Mouse (Mus musculus) forebrain, embryonic 13.5 days (tissue): ENCODE measurements around the gene St6galnac4. TPM values are rescaled to one million over a fixed set of nuclear protein-coding genes. Genes with fewer than 3 reads are reported as not detected.

Source experiments
- ATAC-seq: fragments of 200-750 bp; cut with Nextera tagmentation; 2 replicates; pipeline ENCODE4 v1.8.0; 2017
- H3K27ac ChIP-seq: fragments of 300-500 bp; sonication (generic); 2 replicates; pipeline ENCODE4 v1.5.1; 2015; ENCODE audit warnings: inconsistent platforms, mild to moderate bottlenecking, moderate library complexity
- H3K27me3 ChIP-seq: fragments of 300-500 bp; sonication (generic); 2 replicates; pipeline ENCODE4 v1.6.1; 2015; ENCODE audit warnings: mild to moderate bottlenecking, inconsistent platforms
- H3K36me3 ChIP-seq: fragments of 300-500 bp; sonication (generic); 2 replicates; pipeline ENCODE4 v1.6.1; 2015; ENCODE audit warnings: mild to moderate bottlenecking, inconsistent platforms; ENCODE audit not compliant: poor library complexity, severe bottlenecking
- H3K4me1 ChIP-seq: fragments of 300-500 bp; sonication (generic); 2 replicates; pipeline ENCODE4 v1.6.1; 2015; ENCODE audit warnings: inconsistent platforms
- H3K4me2 ChIP-seq: fragments of 300-500 bp; sonication (generic); 2 replicates; pipeline ENCODE4 v1.6.1; 2015; ENCODE audit warnings: inconsistent platforms, mild to moderate bottlenecking, moderate library complexity
- H3K4me3 ChIP-seq: fragments of 300-500 bp; sonication (generic); 2 replicates; pipeline ENCODE4 v1.5.1; 2015; ENCODE audit warnings: mild to moderate bottlenecking, inconsistent platforms
- H3K9ac ChIP-seq: fragments of 300-500 bp; sonication (generic); 2 replicates; pipeline ENCODE4 v1.6.1; 2015; ENCODE audit warnings: mild to moderate bottlenecking, inconsistent platforms
- H3K9me3 ChIP-seq: fragments of 300-500 bp; sonication (generic); replicated peaks from 2 replicates; pipeline ENCODE4 v1.6.1; 2016; ENCODE audit warnings: inconsistent platforms
- WGBS: fragments of 180-500 bp; shearing (Covaris S2); methylation state at CpG from one replicate; pipeline ENCODE4 v1.1.7; 2015; 5-methylcytosine and 5-hydroxymethylcytosine counted together
- polyA plus RNA-seq: library from polyadenylated mRNA; unstranded; fragments of >200 nt; fragmentation: Nextera tagmentation; extraction: Ambion mirVana; gene quantifications from 2 replicates; pipeline ENCODE4 v1.2.1, GENCODE M21; 2015

St6galnac4 gene
- polyA plus RNA-seq, 1 experiment from 2014 or later, result 14.5 TPM

DNA sequence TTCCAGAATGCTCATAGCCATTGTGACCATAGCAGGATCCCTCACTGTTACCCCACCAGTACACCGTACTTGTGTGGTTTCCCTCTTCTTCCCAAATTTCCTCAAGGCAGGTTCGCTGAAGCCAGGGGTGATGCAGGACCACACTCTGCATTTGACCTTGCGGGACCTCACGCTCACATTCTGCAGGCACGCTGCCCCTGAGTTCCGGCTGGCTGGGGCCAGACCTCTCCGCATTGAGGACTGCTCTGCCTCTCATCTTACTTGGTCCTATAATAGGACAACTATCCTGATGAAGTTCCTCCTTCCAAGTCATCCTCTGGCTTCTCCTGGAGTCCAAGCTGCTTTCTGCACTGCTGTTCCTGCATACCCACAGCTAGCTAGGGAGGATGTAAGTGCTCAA, 49.7 kb downstream of the St6galnac4 start:
- ATAC-seq, result no peak
- Histone ChIP-seq H3K9ac (no peak overlapping the region), H3K27ac (no peak overlapping the region), H3K4me2 (no peak overlapping the region), H3K4me1 (no peaks in the 10 kb centered on the region), H3K9me3 (no peaks in the 10 kb centered on the region), H3K27me3 (no peaks in the 10 kb centered on the region), H3K4me3 (no peak overlapping the region), H3K36me3 (peaks cover 7% of the 10 kb centered on the region)
- 94% methylated on average over 7 of the region's 7 CpGs for WGBS

DNA sequence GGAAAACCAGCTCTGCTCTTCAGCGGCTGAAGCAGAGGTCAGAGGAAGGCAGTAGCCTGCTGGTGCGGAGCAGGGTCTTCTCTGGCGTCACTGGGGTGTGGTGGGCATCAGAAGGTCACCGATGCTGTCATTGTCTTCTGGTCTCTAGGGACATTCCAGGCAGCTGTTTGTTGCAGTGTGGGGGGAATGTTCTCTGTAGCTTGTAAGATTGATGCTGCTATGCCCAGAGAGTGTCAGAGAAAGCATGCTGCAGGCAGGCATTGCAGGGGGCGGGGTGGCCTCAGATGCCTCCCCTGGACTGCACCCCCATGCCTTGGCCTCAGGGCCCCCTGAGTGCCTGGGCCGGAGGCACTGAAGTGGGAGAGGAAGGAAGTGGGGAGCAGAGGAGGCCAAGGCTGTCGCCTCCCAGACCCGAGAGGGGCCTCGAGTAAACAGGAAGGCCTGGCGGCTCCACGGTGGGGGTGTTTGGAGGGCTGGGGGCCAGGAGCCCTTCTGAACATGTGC, 50.9 kb downstream of the St6galnac4 start:
- no peak overlapping the region for H3K4me2 ChIP-seq
- WGBS, result 55% methylated on average over 11 of the region's 11 CpGs
- H3K9ac ChIP-seq, result peak overlapping the region; percentile 13; the same call in 1 of the 2 replicates
- H3K27ac ChIP-seq, result no peak overlapping the region
- H3K4me3 ChIP-seq, result no peak overlapping the region
- no peak for ATAC-seq
- H3K4me1 ChIP-seq, result no peaks in the 10 kb centered on the region
- H3K27me3 ChIP-seq, result no peaks in the 10 kb centered on the region
- H3K9me3 ChIP-seq, result no peaks in the 10 kb centered on the region
- H3K36me3 ChIP-seq, result peaks cover 7% of the 10 kb centered on the region

DNA sequence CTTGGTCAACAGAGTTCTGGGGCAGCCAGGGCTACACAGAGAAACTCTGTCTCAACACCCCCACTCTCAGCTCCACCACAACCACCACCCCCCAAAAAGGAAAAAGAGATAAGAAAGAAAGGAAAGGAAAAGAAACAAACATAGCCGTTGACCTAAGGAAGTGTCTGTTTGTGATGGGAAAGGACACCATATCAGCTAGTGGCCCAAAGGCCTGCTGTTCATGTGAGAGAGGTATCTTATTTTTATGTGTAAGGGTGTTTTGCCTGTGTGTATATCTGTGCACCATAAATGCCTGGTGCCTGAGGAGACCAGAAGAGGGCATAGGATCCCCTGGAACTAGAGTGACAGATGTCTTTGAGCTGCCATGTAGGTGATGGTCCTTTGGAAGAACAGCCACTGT, 52.7 kb downstream of the St6galnac4 start:
- Histone ChIP-seq H3K4me2 (no peak overlapping the region), H3K4me3 (no peak overlapping the region), H3K27me3 (no peaks in the 10 kb centered on the region), H3K36me3 (no peaks in the 10 kb centered on the region), H3K9ac (no peak overlapping the region), H3K27ac (no peak overlapping the region), H3K9me3 (no peaks in the 10 kb centered on the region), H3K4me1 (no peaks in the 10 kb centered on the region)
- WGBS, result 93% methylated on average over 1 of the region's 1 CpGs
- ATAC-seq, result no peak

DNA sequence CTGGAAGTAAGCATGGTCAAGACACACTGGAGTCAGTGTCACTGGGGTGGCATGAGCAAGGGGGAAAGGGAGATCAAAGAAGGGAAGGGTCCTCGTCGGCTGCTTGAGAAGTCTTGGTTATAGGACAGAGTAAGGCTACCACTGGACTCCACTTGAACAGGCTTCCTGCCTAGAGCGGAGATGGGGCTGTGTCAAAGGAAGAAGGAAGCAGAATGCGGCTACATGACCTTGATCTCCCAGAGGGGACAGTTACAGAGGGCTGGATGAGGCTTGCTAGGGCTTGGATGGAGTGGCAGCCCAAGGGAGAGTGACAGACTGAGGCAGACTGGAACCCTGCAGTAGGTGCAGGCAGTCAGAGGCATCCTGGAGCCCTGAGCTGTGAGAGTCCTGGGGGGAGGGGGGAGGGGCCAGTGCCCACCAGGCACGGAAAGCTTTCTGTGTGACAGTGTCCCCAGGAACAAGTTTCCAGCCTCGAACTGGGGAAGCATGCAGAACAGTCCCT, 53.7 kb downstream of the St6galnac4 start:
- Histone ChIP-seq H3K9me3 (no peaks in the 10 kb centered on the region), H3K27me3 (no peaks in the 10 kb centered on the region), H3K4me1 (no peaks in the 10 kb centered on the region), H3K4me3 (no peak overlapping the region), H3K9ac (no peak overlapping the region), H3K36me3 (no peaks in the 10 kb centered on the region), H3K27ac (no peak overlapping the region), H3K4me2 (no peak overlapping the region)
- WGBS, result 65% methylated on average over 6 of the region's 6 CpGs
- no peak for ATAC-seq

DNA sequence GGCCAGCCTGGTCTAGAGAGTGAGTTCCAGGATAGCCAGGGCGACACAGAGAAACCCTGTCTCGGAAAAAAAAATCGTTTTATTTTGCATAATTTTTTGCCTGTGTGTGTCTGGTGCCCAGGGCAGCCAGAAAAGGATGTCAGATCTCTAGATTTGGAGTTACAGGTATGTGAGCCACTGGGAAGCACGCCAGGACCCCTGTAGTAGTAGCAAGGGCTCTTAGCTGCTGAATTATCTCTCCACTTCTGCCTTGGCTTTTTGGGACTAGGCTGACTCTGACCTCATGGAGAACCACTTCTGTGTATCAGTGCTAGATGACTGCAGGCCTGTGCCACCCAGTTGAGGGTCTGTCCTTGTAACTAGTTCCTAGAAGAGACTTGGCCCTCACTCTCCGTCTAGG, 54.9 kb downstream of the St6galnac4 start:
- no peak overlapping the region for H3K9ac ChIP-seq
- WGBS, result 80% methylated on average over 5 of the region's 5 CpGs

DNA sequence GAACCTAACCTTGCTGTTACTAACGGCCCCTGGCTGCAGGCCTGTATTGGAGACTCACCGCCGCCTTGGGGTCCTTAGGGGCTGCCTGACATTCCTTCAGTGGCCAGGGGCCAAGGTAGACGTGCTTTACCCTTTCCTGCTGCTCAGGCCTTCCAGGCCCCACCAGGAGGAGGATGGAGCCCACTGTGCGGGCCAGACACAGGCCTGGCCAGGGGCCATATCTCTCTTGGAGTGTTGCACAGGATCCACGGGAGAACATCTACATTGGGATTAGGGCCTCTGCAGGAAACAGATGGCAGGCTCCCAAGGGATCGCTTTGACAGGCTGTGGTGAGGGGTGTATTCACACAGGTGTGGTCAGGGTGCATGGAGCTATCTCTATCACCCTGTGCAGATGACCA, 55.9 kb downstream of the St6galnac4 start:
- Histone ChIP-seq H3K27me3 (no peaks in the 10 kb centered on the region), H3K9ac (no peak overlapping the region), H3K36me3 (no peaks in the 10 kb centered on the region), H3K27ac (no peak overlapping the region), H3K4me1 (no peaks in the 10 kb centered on the region), H3K9me3 (no peaks in the 10 kb centered on the region), H3K4me3 (no peak overlapping the region), H3K4me2 (no peak overlapping the region)
- WGBS, result 74% methylated on average over 7 of the region's 7 CpGs
- ATAC-seq, result no peak

More for the DNA sequence above, 54.9 kb downstream of the St6galnac4 start:
- no peak overlapping the region for H3K4me2 ChIP-seq
- H3K27ac ChIP-seq, result no peak overlapping the region
- no peak overlapping the region for H3K4me3 ChIP-seq
- no peaks in the 10 kb centered on the region for H3K4me1 ChIP-seq
- no peaks in the 10 kb centered on the region for H3K27me3 ChIP-seq
- H3K9me3 ChIP-seq, result no peaks in the 10 kb centered on the region
- no peak for ATAC-seq
- H3K36me3 ChIP-seq, result no peaks in the 10 kb centered on the region

DNA sequence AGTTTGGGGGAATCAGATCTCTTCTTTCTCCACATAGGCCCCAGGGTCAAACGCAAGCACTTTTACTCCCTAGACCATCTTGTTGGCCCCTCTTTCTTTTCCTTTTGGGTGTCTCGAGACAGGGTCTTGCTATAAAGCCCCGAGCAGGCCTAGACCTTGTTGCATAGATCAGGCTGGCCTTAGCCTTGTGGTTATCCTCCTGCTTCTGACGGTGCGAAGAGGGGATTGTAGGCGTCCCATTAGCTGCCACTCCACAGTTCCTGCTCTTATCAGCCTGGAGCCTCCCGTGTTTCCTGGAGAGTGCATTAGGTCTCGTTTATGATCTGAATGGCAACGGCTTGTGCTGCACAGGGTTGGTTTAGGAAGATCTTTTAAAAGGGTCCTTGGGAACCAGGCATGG, 57.2 kb downstream of the St6galnac4 start:
- Histone ChIP-seq H3K9me3 (no peaks in the 10 kb centered on the region), H3K4me1 (no peaks in the 10 kb centered on the region), H3K9ac (no peak overlapping the region), H3K36me3 (no peaks in the 10 kb centered on the region), H3K4me2 (no peak overlapping the region), H3K27ac (no peak overlapping the region), H3K4me3 (no peak overlapping the region), H3K27me3 (no peaks in the 10 kb centered on the region)
- WGBS, result 79% methylated on average over 9 of the region's 9 CpGs
- ATAC-seq, result no peak

DNA sequence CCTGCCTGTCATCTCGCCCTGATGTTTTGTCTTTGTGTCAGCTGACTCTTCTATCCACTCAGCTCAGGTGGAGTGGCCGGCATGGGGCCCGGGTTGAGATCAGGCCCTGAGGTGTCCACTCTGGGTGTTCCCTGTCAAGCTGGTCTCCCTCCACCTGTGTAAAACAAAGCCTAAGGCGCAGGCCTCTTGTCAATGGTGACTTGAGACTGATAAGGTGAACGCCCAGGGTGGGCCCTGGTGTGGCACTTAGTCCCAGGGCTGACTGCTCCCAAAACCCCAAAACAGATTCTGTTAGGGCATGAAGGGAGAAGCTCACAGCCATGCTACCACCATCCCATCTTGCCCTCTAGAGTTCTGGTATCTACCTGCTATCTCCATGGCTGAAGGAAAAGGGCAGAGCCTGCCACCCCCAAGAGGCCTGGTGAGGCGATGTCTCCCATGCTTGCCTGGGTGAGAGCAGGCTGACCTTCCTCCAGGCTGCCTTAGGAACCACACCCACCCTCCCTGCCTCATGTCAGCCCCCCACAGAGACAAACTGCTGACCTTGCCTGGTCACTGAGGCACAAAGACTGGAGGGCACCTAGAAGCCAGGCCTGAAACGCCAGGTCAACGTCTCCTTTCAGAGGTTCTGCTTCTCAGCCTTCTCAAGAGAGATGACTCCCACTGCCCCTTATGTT, 58.0 kb downstream of the St6galnac4 start:
- H3K27me3 ChIP-seq, result no peaks in the 10 kb centered on the region
- no peaks in the 10 kb centered on the region for H3K9me3 ChIP-seq
- no peak overlapping the region for H3K27ac ChIP-seq
- no peak overlapping the region for H3K9ac ChIP-seq
- no peaks in the 10 kb centered on the region for H3K4me1 ChIP-seq
- no peak overlapping the region for H3K4me3 ChIP-seq
- no peaks in the 10 kb centered on the region for H3K36me3 ChIP-seq
- H3K4me2 ChIP-seq, result no peak overlapping the region
- no peak for ATAC-seq
- WGBS, result 85% methylated on average over 8 of the region's 8 CpGs

DNA sequence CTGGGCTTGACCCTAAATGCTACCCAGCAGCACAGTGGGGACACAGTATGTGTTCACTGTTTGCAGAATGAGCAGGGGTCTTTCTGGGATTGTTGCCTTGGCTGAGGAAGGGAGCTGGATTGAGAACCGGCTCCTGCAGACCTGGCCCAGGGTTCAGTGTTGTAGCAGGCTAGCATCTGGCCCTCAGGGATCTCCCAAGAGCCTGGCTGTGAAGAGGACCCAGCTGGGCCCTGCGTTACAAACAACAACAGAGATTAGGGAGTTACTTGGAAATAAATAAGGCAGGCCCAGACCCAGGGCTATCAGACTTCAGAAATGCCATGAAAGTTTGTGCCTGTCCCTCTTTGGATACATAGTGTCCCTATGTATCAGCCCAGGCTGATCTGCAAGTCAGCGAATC, 58.8 kb downstream of the St6galnac4 start:
- no peaks in the 10 kb centered on the region for H3K4me1 ChIP-seq
- H3K9ac ChIP-seq, result no peak overlapping the region
- H3K27ac ChIP-seq, result no peak overlapping the region
- no peak for ATAC-seq
- H3K9me3 ChIP-seq, result no peaks in the 10 kb centered on the region
- 60% methylated on average over 3 of the region's 3 CpGs for WGBS
- H3K36me3 ChIP-seq, result no peaks in the 10 kb centered on the region
- H3K27me3 ChIP-seq, result no peaks in the 10 kb centered on the region
- H3K4me3 ChIP-seq, result no peak overlapping the region
- H3K4me2 ChIP-seq, result no peak overlapping the region

DNA sequence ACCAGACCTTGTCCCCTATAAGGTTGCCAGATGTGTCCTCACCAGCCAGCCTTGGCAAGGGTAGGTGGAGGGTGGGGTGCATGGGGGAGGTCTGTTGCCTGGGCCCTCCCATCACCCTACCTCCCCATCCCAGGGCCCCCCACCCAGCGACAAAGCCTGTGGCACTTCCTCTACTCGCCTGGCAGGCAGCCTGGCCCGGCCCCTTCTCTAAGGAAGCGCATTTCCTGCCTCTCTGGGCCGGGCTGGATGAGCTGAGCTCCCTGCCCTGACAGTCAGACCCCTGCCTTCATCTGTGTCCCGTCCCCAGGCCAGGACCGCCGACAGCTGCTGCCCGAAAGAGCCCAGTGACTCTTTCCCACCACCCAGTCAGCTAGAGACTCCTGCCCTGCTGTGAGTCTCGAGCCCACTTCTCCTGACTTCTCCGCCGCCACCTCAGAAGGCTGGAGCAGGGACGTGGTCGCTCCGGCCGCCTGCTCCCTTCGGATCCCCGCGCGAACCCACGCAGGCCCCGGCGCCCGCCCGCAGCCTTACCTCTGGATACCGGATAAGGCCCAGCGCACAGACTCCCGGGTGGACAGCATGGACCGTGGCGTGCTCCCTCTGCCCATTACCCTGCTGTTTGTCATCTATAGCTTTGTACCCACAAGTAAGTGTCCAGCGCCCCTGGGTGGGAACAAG, 59.6 kb downstream of the St6galnac4 start, which contains the start of gene Eng:
Gene Eng, plus strand, starts transcription at position 217 of the 678 bp plus-strand sequence.
- Histone ChIP-seq H3K4me1 (no peaks in the 10 kb centered on the region), H3K36me3 (no peaks in the 10 kb centered on the region), H3K27me3 (no peaks in the 10 kb centered on the region), H3K4me3 (peak within 1 kb of the TSS; percentile 7; the same call in 1 of the 2 replicates), H3K9ac (no peak within 1 kb of the TSS), H3K9me3 (no peaks in the 10 kb centered on the region), H3K4me2 (no peak within 1 kb of the TSS), H3K27ac (no peak within 1 kb of the TSS)
- ATAC-seq, result no peak
- 66% methylated on average over 31 of the region's 31 CpGs for WGBS

DNA sequence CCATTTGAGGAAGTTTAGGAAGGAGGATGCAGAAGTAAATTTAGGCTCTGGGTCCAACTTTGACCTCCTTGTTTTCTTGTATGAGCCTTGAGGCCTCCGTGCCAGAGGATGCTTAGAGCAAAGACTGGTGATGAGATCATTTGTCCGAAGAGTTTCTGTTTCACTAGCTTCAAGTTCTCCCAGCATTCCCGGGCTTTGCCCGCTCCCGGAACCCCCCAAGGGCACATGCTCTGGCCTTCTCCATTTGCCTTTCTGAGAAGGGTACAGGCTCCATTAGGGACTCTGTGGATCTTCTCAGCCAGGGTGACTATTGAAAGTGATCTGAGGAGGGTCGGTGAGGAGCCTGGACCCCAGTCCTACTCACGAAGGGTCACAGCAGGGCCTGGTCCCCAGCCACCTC, 60.5 kb downstream of the St6galnac4 start:
- WGBS, result 93% methylated on average over 7 of the region's 7 CpGs
- no peaks in the 10 kb centered on the region for H3K9me3 ChIP-seq
- no peaks in the 10 kb centered on the region for H3K4me1 ChIP-seq
- no peak for ATAC-seq
- H3K9ac ChIP-seq, result no peak overlapping the region
- H3K27me3 ChIP-seq, result no peaks in the 10 kb centered on the region
- no peak overlapping the region for H3K4me3 ChIP-seq
- H3K27ac ChIP-seq, result no peak overlapping the region
- no peaks in the 10 kb centered on the region for H3K36me3 ChIP-seq
- H3K4me2 ChIP-seq, result no peak overlapping the region
